Mouse (Mus musculus): ENCODE measurements at regions not wholly inside any gene's neighbourhood (a gene's known extent, or its start where the extent isn't known, plus 50 kb on each side); places are given as distances from the start of the nearest gene placed in this dataset.

DNA sequence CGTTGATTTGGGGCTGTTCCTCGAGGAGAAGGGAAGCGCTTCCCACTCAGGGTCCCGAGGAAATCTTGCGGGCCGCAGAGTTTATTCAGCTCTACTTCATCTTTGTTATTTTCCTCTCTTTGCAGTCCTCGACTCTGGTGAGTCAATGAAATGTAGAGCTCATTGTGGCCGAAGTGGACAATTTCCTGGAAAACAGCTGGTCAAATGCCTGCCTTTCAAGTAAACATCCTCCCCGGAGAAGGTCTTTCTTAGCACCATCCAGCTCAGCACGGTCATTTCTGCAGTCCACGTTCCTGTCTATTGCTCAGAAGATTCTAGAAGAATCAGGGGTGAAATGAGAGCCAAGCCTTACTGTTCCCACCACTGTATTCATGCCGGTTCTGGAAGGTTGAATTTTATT lies 133.0 kb downstream of the Bcas1 start:
- Histone ChIP-seq H3K27ac (ENCODE audit: low read depth, low read length) (no peak overlapping the region), H3K9ac (ENCODE audit: low read depth, low read length) (no peak overlapping the region), H3K27me3 (replicated peaks; ENCODE audit: control insufficient read depth, insufficient read depth, low read length) (no peaks in the 10 kb centered on the region; the same call in 1 of the 2 replicates), H3K9me3 (ENCODE audit: control insufficient read depth, low read length) (no peaks in the 10 kb centered on the region), H3K36me3 (ENCODE audit: control insufficient read depth, insufficient read depth, low read length) (no peaks in the 10 kb centered on the region), H3K4me2 (ENCODE audit: low read length) (no peak overlapping the region), H3K4me3 (ENCODE audit: low read length) (no peak overlapping the region), H3K4me1 (ENCODE audit: control insufficient read depth, insufficient read depth, low read depth, low read length) (no peaks in the 10 kb centered on the region)
- ATAC-seq, result no peak
- 83% methylated on average over 12 of the region's 12 CpGs for WGBS

DNA sequence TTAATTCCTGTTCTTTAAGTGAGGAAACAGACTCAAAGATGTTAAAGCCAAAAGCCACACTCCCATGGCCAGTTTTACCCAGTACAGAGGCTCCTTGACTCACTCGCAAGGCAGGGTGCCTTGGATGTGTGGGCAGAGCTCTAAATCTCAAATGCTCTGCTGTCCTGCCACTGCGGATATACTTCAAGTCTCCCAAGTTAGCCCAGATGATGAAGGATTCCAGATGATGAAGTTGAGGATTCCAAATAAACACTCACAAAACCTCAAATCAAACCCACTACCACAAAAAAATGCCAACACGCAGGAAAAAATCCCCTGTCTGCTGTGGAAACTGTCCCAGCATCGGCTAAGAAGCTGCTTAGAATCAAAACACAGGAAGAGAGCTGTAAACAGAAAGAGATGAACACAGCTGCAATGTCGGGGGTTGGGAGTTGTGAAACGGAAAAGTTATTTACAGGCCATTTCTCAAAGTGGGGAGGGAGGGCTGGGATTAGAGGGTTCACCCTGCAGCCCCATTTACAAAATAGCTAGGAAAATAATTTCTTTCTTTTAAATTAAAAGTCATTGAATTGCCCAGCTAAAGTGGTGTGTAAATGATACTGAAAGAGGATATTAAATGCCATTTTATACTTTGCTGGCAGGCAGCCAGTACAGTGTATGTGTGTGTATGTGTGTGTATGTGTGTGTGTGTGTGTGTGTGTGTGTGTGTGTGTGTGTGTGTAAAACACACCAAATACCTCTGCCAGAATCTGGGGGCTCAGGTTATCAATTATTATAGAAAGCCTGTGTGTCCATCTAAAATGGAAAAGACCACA lies 135.6 kb downstream of the Bcas1 start:
- no peaks in the 10 kb centered on the region; the same call in 1 of the 2 replicates for H3K27me3 ChIP-seq (replicated peaks; ENCODE audit: control insufficient read depth, insufficient read depth, low read length)
- no peak for ATAC-seq
- no peak overlapping the region for H3K4me3 ChIP-seq (ENCODE audit: low read length)

DNA sequence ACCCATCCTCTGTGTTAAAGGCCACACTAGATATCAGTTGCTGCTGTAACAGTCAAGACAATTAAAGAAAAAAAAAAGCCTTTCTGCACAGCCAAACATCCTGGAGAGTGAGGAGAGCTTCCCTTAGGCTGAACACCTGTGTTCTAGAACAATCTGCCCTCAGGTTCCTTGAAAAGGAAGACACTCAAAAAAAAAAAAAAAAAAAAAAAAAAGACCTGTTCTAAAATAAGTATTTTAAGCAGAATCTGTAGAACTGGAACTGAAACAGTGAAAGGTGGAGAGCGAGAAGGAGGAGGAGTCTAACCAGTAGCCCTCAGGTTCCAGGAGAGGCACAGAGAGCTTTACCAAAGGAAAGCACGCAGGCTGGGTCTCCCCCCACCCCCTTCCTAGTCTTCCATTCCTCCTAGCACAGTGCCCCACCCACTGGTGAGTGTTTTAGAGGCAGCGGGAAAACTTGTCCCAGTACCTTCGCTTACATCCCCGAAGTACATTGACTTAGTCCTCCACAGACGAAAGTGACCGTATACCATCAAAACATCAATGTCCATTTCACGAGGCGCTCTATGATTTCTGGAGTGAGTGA lies 138.2 kb downstream of the Bcas1 start:
- Histone ChIP-seq H3K9me3 (ENCODE audit: control insufficient read depth, low read length) (no peaks in the 10 kb centered on the region), H3K4me3 (ENCODE audit: low read length) (no peak overlapping the region), H3K27me3 (replicated peaks; ENCODE audit: control insufficient read depth, insufficient read depth, low read length) (no peaks in the 10 kb centered on the region; the same call in 1 of the 2 replicates), H3K4me1 (ENCODE audit: control insufficient read depth, insufficient read depth, low read depth, low read length) (peaks cover 11% of the 10 kb centered on the region; the same call in 1 of the 2 replicates), H3K9ac (ENCODE audit: low read depth, low read length) (no peak overlapping the region), H3K27ac (ENCODE audit: low read depth, low read length) (no peak overlapping the region), H3K4me2 (ENCODE audit: low read length) (no peak overlapping the region), H3K36me3 (ENCODE audit: control insufficient read depth, insufficient read depth, low read length) (no peaks in the 10 kb centered on the region)
- 89% methylated on average over 9 of the region's 9 CpGs for WGBS
- no peak for ATAC-seq

More for the DNA sequence above, 135.6 kb downstream of the Bcas1 start:
- H3K9me3 ChIP-seq (ENCODE audit: control insufficient read depth, low read length), result no peaks in the 10 kb centered on the region
- H3K4me2 ChIP-seq (ENCODE audit: low read length), result no peak overlapping the region
- peaks cover 7% of the 10 kb centered on the region; the same call in 1 of the 2 replicates for H3K4me1 ChIP-seq (ENCODE audit: control insufficient read depth, insufficient read depth, low read depth, low read length)
- no peak overlapping the region for H3K27ac ChIP-seq (ENCODE audit: low read depth, low read length)
- WGBS, result 52% methylated on average over 6 of the region's 6 CpGs
- H3K36me3 ChIP-seq (ENCODE audit: control insufficient read depth, insufficient read depth, low read length), result no peaks in the 10 kb centered on the region
- no peak overlapping the region for H3K9ac ChIP-seq (ENCODE audit: low read depth, low read length)

DNA sequence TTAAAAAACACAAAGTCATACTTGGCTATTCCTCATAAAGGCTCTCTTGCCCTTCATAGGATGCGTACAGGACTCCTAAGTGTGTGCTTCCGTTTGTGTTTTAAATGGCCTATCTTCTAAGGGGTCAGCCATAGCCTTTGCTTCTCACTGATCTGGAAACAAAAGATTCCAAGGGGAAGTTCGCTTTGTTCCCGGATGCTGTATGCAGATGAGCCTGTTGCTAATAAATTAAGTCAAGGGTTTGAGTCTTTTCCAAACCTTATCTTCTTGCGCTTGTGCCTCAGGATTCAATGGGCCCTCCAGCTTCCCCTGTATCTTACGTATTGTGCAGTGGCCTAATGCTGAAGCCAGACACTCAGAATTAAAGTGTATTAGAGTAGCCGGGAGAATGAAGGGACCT lies 138.9 kb downstream of the Bcas1 start:
- Histone ChIP-seq H3K9me3 (ENCODE audit: control insufficient read depth, low read length) (no peaks in the 10 kb centered on the region), H3K4me3 (ENCODE audit: low read length) (no peak overlapping the region), H3K36me3 (ENCODE audit: control insufficient read depth, insufficient read depth, low read length) (no peaks in the 10 kb centered on the region), H3K27ac (ENCODE audit: low read depth, low read length) (peak overlapping the region; percentile 53), H3K27me3 (replicated peaks; ENCODE audit: control insufficient read depth, insufficient read depth, low read length) (no peaks in the 10 kb centered on the region; the same call in 1 of the 2 replicates), H3K4me1 (ENCODE audit: control insufficient read depth, insufficient read depth, low read depth, low read length) (peaks cover 11% of the 10 kb centered on the region; the same call in 1 of the 2 replicates), H3K4me2 (ENCODE audit: low read length) (no peak overlapping the region), H3K9ac (ENCODE audit: low read depth, low read length) (no peak overlapping the region)
- no peak for ATAC-seq
- 61% methylated on average over 7 of the region's 7 CpGs for WGBS

DNA sequence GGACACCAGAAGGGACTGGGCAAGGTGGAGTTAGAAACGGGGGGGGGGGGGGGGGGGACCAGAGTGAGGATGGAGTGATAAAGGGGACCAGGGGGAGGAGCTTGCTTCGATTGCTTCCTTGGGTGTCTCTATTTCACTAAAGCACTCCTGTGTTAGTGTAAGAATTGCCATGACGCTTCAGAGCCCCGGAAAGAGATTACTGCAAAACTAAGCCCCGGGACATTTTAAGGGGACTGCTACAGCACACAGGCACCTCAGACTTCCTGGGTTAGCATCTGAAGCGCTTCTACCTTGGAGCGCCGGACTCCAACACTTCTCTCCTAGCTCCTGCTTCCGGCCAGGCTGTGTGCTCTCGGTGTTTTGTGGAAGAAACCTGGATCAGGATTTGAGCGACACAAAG lies 139.4 kb downstream of the Bcas1 start:
- Histone ChIP-seq H3K4me3 (ENCODE audit: low read length) (no peak overlapping the region), H3K9ac (ENCODE audit: low read depth, low read length) (peak overlapping the region; percentile 10; the same call in 1 of the 2 replicates)
- 13% methylated on average over 11 of the region's 11 CpGs for WGBS

DNA sequence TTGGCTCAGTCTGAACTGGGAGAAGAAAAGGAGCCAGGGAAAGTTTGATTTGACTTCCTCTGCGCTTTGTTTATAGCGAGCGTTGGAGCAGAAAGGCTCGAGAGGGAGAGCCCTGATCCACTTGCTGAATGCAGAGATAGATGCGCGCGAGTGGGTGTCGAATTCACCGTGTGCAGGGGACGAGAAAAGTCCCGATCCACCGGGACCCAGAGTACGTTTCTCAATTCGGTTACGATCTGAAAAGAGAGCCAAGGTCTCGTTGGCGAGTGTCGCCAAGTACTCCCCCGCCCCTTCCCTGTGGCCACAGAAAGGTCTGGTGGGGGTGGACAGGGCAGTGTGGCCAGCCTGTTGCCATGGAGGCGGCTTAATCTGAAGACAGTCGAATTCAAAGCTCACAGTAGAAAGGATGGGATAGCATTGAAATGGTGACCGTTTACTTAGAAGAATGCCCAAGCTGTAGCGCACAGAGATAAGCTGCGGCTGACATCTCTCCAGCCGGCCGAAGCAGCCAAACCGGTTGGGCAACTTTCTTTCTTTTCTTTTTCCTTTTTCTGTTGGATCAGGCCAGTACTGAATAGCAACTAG lies 139.5 kb upstream of the Zfp217 start:
- H3K4me3 ChIP-seq (ENCODE audit: low read length), result peak overlapping the region; percentile 34
- H3K9me3 ChIP-seq (ENCODE audit: control insufficient read depth, low read length), result no peaks in the 10 kb centered on the region
- under 1% methylated on average over 27 of the region's 27 CpGs for WGBS
- peak; percentile 93 for ATAC-seq
- H3K27ac ChIP-seq (ENCODE audit: low read depth, low read length), result peak overlapping the region; percentile 77
- H3K9ac ChIP-seq (ENCODE audit: low read depth, low read length), result peak overlapping the region; percentile 35
- no peaks in the 10 kb centered on the region; the same call in 1 of the 2 replicates for H3K27me3 ChIP-seq (replicated peaks; ENCODE audit: control insufficient read depth, insufficient read depth, low read length)
- H3K36me3 ChIP-seq (ENCODE audit: control insufficient read depth, insufficient read depth, low read length), result no peaks in the 10 kb centered on the region
- H3K4me1 ChIP-seq (ENCODE audit: control insufficient read depth, insufficient read depth, low read depth, low read length), result peaks cover 11% of the 10 kb centered on the region; the same call in 1 of the 2 replicates
- peak overlapping the region; percentile 73 for H3K4me2 ChIP-seq (ENCODE audit: low read length)

More for the DNA sequence above, 139.4 kb downstream of the Bcas1 start:
- H3K27ac ChIP-seq (ENCODE audit: low read depth, low read length), result peak overlapping the region; percentile 53
- H3K4me1 ChIP-seq (ENCODE audit: control insufficient read depth, insufficient read depth, low read depth, low read length), result peaks cover 11% of the 10 kb centered on the region; the same call in 1 of the 2 replicates
- peak overlapping the region; percentile 73 for H3K4me2 ChIP-seq (ENCODE audit: low read length)
- no peaks in the 10 kb centered on the region for H3K9me3 ChIP-seq (ENCODE audit: control insufficient read depth, low read length)
- no peaks in the 10 kb centered on the region for H3K36me3 ChIP-seq (ENCODE audit: control insufficient read depth, insufficient read depth, low read length)
- no peaks in the 10 kb centered on the region; the same call in 1 of the 2 replicates for H3K27me3 ChIP-seq (replicated peaks; ENCODE audit: control insufficient read depth, insufficient read depth, low read length)
- no peak for ATAC-seq

DNA sequence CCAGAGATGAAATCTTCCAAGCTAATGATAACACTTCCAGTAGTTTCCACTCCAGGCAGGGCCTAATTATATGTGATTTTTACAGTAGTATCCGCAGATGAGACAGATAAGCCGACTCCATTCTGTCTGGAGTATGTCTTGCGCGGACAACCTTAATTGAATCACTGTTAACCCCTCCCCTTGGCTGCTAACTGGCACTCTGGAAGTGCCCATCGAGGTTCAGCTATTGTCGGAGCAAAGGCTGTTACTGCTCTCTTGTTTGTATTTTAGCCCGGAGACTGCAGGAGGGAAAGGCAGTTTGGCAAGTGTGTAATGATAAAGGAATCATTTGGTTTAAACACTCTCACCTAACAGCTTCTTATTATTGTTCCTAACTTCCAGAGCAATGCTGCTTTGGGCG lies 138.9 kb upstream of the Zfp217 start:
- WGBS, result 7% methylated on average over 8 of the region's 8 CpGs
- peak overlapping the region; percentile 77 for H3K27ac ChIP-seq (ENCODE audit: low read depth, low read length)
- peak; percentile 64 for ATAC-seq
- H3K27me3 ChIP-seq (replicated peaks; ENCODE audit: control insufficient read depth, insufficient read depth, low read length), result no peaks in the 10 kb centered on the region; the same call in 1 of the 2 replicates
- no peaks in the 10 kb centered on the region for H3K9me3 ChIP-seq (ENCODE audit: control insufficient read depth, low read length)
- H3K4me3 ChIP-seq (ENCODE audit: low read length), result no peak overlapping the region
- no peak overlapping the region for H3K9ac ChIP-seq (ENCODE audit: low read depth, low read length)
- H3K4me1 ChIP-seq (ENCODE audit: control insufficient read depth, insufficient read depth, low read depth, low read length), result peaks cover 11% of the 10 kb centered on the region; the same call in 1 of the 2 replicates
- H3K4me2 ChIP-seq (ENCODE audit: low read length), result peak overlapping the region; percentile 73
- H3K36me3 ChIP-seq (ENCODE audit: control insufficient read depth, insufficient read depth, low read length), result no peaks in the 10 kb centered on the region

DNA sequence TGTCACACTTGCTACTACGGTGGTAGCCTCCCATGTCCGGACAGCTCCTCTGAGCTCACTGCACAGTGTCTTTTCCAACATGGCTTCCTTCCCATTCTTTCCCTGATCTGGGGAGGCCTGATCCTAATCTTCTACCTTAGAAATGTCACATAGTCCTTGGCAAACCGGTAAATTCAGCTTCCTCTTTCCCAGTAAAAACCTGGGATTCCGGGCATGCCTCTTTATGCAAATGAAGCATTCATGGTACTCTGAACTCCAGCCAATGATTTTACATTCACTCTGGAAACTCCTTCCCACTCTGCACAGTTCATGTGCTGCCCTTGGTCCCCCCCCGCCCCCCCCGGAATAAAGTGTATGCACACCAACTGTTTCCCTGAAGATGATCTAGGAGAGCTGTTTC lies 134.6 kb upstream of the Zfp217 start:
- ATAC-seq, result no peak

More for the DNA sequence above, 134.6 kb upstream of the Zfp217 start:
- H3K9me3 ChIP-seq (ENCODE audit: control insufficient read depth, low read length), result no peaks in the 10 kb centered on the region
- no peak overlapping the region for H3K4me3 ChIP-seq (ENCODE audit: low read length)
- H3K4me1 ChIP-seq (ENCODE audit: control insufficient read depth, insufficient read depth, low read depth, low read length), result peaks cover 8% of the 10 kb centered on the region; the same call in 1 of the 2 replicates
- H3K27me3 ChIP-seq (replicated peaks; ENCODE audit: control insufficient read depth, insufficient read depth, low read length), result no peaks in the 10 kb centered on the region
- H3K4me2 ChIP-seq (ENCODE audit: low read length), result no peak overlapping the region
- no peak overlapping the region for H3K9ac ChIP-seq (ENCODE audit: low read depth, low read length)
- WGBS, result 64% methylated on average over 6 of the region's 6 CpGs
- H3K36me3 ChIP-seq (ENCODE audit: control insufficient read depth, insufficient read depth, low read length), result no peaks in the 10 kb centered on the region
- no peak overlapping the region for H3K27ac ChIP-seq (ENCODE audit: low read depth, low read length)
